Mouse (Mus musculus): ENCODE data around the gene Gm45140.
A peak's percentile ranks its signal among the peaks of the same experiment; 100 is the strongest.
"Not testable (repeated sequence)": the region's sequence is repeated elsewhere in the genome, so short reads cannot be mapped to it uniquely, and the experiment has no call there.

Gene Gm45140

GRCm38 (mm10) chr6:87776663-87777062 is 58.9 kb downstream of the Gm45140 start:
- DNase-seq (ENCODE audit: low spot score in 2 of 2), result no peak

- no peak for DNase-seq (ENCODE audit: low spot score in 2 of 2)
Observed at GRCm38 (mm10) chr6:87775588-87776245, 59.9 kb downstream of the Gm45140 start.

GRCm38 (mm10) chr6:87774909-87775308 is 60.7 kb downstream of the Gm45140 start:
- no peak for DNase-seq (ENCODE audit: low spot score in 2 of 2)

GRCm38 (mm10) chr6:87774466-87774865 is 61.1 kb downstream of the Gm45140 start:
- DNase-seq (ENCODE audit: low spot score in 2 of 2), result no peak

- DNase-seq (ENCODE audit: low spot score in 2 of 2), result no peak
Observed at GRCm38 (mm10) chr6:87770626-87771025, 65.0 kb downstream of the Gm45140 start.

- DNase-seq (ENCODE audit: low spot score in 2 of 2), result not testable (repeated sequence)
Observed at GRCm38 (mm10) chr6:87764296-87764695, 71.3 kb downstream of the Gm45140 start.

- DNase-seq (ENCODE audit: low spot score in 2 of 2), result no peak
Observed at GRCm38 (mm10) chr6:87763376-87764280, 72.0 kb downstream of the Gm45140 start.

- no peak for DNase-seq (ENCODE audit: low spot score in 2 of 2)
Observed at GRCm38 (mm10) chr6:87762161-87762560, 73.4 kb downstream of the Gm45140 start.

GRCm38 (mm10) chr6:87759850-87760249 is 75.7 kb downstream of the Gm45140 start:
- DNase-seq (ENCODE audit: low spot score in 2 of 2), result no peak

- DNase-seq (ENCODE audit: low spot score in 2 of 2), result no peak
Observed at GRCm38 (mm10) chr6:87759404-87759803, 76.2 kb downstream of the Gm45140 start.

GRCm38 (mm10) chr6:87756896-87757295 is 78.7 kb downstream of the Gm45140 start:
- DNase-seq (ENCODE audit: low spot score in 2 of 2), result no peak

- no peak for DNase-seq (ENCODE audit: low spot score in 2 of 2)
Observed at GRCm38 (mm10) chr6:87755196-87755595, 80.4 kb downstream of the Gm45140 start.

GRCm38 (mm10) chr6:87751574-87751973 is 84.0 kb downstream of the Gm45140 start:
- no peak for DNase-seq (ENCODE audit: low spot score in 2 of 2)

- DNase-seq (ENCODE audit: low spot score in 2 of 2), result no peak
Observed at GRCm38 (mm10) chr6:87750184-87750910, 85.2 kb downstream of the Gm45140 start.

GRCm38 (mm10) chr6:87748531-87748930 is 87.1 kb downstream of the Gm45140 start:
- no peak for DNase-seq (ENCODE audit: low spot score in 2 of 2)

GRCm38 (mm10) chr6:87748078-87748477 is 87.5 kb downstream of the Gm45140 start:
- DNase-seq (ENCODE audit: low spot score in 2 of 2), result no peak

- peak; percentile 79 to 80 for DNase-seq (ENCODE audit: low spot score in 2 of 2)
Observed at GRCm38 (mm10) chr6:87746849-87747248, 88.7 kb downstream of the Gm45140 start.

GRCm38 (mm10) chr6:87746059-87746458 is 89.5 kb downstream of the Gm45140 start:
- DNase-seq (ENCODE audit: low spot score in 2 of 2), result peak in 1 of 2 experiments; percentile 56

GRCm38 (mm10) chr6:87745301-87745700 is 90.3 kb downstream of the Gm45140 start:
- DNase-seq (ENCODE audit: low spot score in 2 of 2), result no peak

- no peak for DNase-seq (ENCODE audit: low spot score in 2 of 2)
Observed at GRCm38 (mm10) chr6:87744632-87745031, 91.0 kb downstream of the Gm45140 start.

- peak in 1 of 2 experiments; percentile 48 for DNase-seq (ENCODE audit: low spot score in 2 of 2)
Observed at GRCm38 (mm10) chr6:87743281-87743680, 92.3 kb downstream of the Gm45140 start.

GRCm38 (mm10) chr6:87742804-87743203 is 92.8 kb downstream of the Gm45140 start:
- no peak for DNase-seq (ENCODE audit: low spot score in 2 of 2)

Measured in heart, adult 9 months (tissue).